Mouse (Mus musculus): ENCODE data around the gene Npy2r.

The Npy2r gene

DNA sequence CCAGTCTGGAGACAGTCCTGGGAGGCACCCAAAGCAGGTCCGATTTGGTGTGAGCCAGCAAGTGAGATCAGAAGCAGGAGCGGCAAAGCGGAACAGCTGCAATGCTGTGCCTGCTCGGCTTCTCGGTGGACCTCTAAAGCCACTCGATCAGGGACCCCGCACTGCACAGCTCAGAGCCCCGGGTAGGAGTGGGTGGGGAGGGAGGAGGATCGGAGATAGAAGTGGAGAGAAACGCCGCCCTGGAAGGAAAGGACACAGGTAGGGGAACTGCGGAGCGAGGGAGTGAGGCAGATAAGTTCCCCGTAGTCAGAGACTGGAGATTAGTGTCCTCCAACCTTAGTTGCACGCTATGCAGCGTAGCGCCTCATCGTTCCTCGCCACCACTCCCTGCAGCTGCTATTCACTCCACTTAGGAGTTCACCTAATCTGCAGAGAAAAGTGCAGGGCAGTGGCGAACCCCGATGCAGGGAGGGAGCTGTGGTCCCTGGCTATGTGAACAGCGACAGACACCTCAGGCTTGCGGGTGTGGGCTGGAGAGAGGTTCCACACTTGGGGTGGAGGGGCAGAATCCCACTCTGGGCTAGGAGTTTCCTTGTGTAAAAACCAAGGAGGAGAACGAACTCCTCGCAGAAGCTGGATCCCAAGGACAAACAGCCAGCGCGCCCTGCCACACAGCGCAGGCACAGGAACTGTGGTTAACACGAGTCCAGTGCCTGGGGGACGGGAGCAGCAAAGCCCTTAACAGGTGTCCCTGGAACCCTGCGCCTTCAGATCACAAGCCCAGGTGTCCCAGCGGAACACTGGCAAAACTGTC lies at the start of gene Npy2r:
Gene Npy2r, minus strand, starts transcription at position 177 of the 814 bp plus-strand sequence.
- no peak for DNase-seq (ENCODE audit: low read depth, low spot score)

DNA sequence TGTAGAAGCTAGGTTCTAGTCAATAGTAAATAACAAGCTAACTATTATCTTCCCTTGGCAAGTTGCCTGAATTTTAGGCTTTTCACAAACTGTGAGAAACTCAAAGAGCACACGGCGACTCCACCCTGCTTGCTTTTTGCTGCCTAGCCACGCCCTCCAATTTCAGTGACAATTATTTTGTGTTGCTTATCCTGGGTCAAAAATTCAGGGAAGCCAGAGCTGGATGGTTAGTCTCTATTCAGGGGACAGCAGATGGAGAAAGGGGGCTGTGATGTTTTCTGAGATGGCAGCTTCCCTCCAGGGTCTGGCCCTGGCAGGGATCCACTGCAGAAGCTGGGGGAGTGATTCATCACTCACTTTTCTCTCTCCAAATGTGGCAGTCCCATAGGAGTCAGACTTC lies 9.9 kb upstream of the Npy2r start:
- no peak for DNase-seq (ENCODE audit: low read depth, low spot score)

DNA sequence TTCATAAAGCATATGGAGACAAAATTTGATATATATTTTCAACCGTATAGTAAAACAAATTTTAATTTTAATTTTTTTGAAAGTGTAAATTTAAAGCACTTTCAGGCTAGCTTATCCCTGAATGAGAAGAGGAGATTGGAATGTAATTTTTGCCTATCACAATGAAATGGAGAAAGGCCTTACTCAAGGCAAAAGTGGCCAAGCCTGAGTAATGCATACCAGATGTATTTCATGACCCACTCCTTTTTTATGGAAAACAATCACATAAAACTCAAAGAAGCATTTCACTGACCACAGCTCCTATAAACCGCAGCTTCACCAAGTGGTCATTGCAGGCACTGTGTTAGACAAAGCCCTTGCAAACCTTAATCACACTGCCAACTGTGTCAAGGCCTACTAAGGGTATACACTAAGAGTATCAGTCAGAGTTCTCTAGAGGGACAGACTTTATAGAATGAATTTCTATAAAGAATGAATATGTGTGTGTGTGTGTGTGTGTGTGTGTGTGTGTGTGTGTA lies 8.5 kb upstream of the Npy2r start:
- DNase-seq (ENCODE audit: low read depth, low spot score): no peak

DNA sequence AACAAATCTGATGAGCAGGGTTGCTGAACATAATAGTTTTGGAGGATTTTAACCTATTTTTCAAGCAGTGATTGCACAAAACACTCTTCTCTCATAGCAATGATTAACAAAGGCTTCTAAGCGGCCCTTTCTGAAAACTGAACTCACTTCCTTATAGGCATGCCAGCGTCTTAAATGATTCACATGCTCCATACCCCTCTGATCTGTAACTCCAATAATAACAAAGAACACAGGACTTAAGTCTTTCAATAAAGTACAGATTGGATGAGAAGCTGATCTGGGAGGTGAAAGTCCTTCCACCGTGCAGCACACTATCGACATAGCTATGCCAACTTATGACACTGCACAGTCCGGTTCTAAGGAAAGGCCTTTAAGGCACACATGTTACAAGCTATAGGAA lies 2.0 kb upstream of the Npy2r start:
- DNase-seq (ENCODE audit: low read depth, low spot score): no peak

DNA sequence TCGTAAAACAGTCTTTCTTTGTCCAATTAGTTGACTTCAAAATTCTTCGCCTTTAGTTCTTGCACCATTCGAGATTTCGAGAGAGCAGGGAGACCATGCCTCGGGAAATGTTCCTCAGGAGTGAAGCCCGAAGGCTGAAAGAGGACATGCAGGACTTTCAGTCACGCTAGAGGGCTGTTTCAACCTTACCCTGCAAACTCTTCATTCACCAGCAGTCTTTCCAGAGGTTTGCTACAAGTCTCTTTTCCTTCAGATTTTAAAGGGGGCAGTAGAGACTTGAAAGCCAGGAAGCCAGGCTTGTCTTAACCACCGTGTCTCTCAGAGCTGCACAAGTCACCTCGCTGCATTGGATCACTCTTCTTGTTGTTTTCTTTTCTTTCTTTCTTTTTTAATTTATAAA lies 869 bp upstream of the Npy2r start:
- no peak for DNase-seq (ENCODE audit: low read depth, low spot score)

DNA sequence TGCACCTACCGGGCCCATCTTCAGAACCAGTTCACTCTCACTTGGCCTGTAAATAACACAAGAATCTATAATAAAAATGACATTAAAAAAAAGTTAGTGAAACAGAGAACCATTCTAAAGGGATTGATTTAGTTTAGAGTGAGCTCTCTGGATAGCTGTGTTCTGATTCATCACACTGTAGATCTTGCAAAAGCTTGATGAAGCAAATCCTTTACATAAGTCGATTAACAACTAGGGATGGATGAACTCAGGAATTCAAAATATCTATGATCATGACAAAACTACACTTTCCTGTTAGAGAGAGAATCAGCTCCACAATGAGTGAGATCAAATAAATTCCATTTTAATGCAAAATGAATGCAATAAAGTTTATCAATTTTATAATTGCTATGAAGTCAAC lies 6.4 kb downstream of the Npy2r start:
- DNase-seq (ENCODE audit: low read depth, low spot score): no peak

DNA sequence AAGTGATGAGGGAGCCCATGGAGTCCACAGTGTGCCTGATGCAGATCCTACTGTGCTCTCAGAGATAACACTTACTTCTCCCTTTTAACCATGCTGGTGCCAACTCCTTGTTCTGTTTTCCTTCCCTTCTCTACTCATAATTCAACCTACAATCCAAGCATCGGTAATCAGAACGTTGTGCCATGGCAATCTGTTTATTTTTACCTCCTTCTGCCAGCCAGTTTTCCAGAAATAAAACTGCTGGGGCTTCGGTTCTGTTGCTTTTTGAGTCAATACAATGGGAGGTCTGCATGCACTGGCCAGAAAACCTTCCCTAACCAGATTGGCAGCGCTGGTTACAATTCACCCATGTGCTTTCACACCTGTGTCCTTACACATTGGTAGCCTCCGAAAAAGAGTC lies 7.9 kb downstream of the Npy2r start:
- DNase-seq (ENCODE audit: low read depth, low spot score): no peak

DNA sequence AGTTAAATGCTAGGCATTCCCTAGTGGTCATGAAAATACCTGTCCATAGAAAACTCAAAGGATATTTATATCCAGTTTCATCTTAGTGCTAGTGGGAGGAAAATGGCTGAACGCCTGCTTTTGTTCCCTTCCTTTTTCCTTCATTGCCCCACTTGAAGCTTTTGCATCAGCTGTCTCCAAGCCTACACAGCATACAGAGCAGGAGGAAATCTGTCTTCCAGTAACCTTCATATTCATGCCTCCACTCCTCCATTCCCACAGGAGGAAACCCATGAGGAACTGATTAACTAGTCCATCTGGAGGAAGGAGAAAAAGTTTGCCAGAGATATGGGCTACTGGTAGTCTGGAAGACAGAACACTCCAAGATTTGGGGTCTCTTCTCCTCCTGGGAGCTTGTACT lies 23.1 kb downstream of the Npy2r start:
- DNase-seq (ENCODE audit: low read depth, low spot score): no peak

DNA sequence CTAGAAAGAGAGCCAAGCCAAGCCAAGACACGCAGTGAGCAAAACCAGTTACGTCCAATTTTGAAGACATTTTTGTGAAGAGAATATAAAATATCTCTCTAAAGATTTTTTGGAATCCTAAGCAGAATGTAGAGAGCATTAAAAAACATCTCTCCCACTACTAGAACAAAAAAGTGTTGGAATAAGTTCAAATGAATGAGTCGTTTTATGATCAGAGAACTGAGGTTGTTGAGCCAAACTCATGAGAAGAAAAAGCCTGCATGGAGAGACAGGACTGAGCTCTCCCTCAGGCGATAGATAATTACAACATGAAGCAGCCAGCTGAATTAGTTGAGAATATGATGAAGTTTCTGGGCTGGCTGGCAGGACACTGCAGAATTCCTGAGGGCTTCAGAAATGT lies 49.9 kb downstream of the Npy2r start:
- no peak for DNase-seq (ENCODE audit: low read depth, low spot score)

All from WW6 (cell line).